Mouse (Mus musculus) heart, postnatal 0 days (tissue): ENCODE data around the gene Atp2b1.

ENCODE experiments used
- CTCF ChIP-seq: IDR thresholded peaks from 2 replicates; pipeline ENCODE4 v1.5.1; 2016; ENCODE audit warnings: antibody characterized with exemption, control low read depth, low read depth
- EP300 ChIP-seq: IDR thresholded peaks from 2 replicates; pipeline ENCODE4 v1.6.1; 2016; ENCODE audit warnings: antibody characterized with exemption, low read depth

- no peak for TF ChIP-seq EP300
- no peak for TF ChIP-seq CTCF
These were observed 148.3 kb downstream of the Atp2b1 start for GRCm38 (mm10) chr10:99062546-99062945.
